Mouse (Mus musculus) left cerebral cortex, adult 2 months (tissue): ENCODE data around the gene Prkcb. TPM values are rescaled to one million over a fixed set of nuclear protein-coding genes. Genes with fewer than 3 reads are reported as not detected.

Experiments
- DNase-seq, 2 experiments: peaks; one replicate each; pipeline ENCODE4 v3.0.0; 2021 to 2022; ENCODE audit warnings: low spot score in 2 of 2, mixed read lengths in 1 of 2; ENCODE audit errors: extremely low spot score in 1 of 2
- H3K27ac ChIP-seq: fragments of 200-600 bp; 2 replicates; pipeline ENCODE4 v1.8.1; 2022
- H3K4me3 ChIP-seq: fragments of 200-600 bp; 2 replicates; pipeline ENCODE4 v1.8.1; 2022
- CTCF ChIP-seq: fragments of 200-600 bp; IDR thresholded peaks from 2 replicates; pipeline ENCODE4 v1.8.1; 2022; ENCODE audit warnings: antibody characterized with exemption, mild to moderate bottlenecking, moderate library complexity
- intact Hi-C: fragments of 180-260 bp; cut with DNase I; formaldehyde crosslinking; loops from one replicate; pipeline ENCODE4 v1.15.1; 2025
- total RNA-seq, 2 experiments: library from RNA; stranded (reverse); gene quantifications; 2 replicates each; pipeline ENCODE4 v1.2.3; 2021

Gene Prkcb
- total RNA-seq, 2 experiments from 2014 or later: 964 to 986 TPM

DNA sequence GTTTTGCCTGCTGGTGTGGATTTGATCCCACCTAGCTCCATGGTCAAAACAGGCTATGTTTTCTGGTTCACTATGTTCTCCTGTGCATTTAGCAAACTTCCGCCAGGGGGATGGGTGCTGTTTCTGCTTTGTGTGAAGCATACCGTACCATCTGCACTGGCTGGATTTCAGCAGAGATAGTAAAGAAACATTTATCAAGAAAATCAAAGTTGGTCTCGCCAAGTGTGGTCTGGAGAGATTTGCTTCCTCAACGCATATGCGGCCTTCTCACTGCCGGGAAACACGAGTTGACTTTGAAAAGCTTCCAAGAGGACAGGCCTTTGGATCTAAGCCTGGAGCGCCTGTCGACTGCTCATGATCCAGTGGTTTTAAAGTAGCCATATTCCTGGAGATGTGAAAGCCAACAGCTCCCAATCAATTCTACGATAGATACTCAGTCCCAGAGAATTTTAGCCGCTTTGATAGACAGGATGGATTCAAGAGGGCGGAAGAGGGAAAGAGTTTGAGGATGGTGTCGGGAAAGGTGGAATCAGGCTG is 223.9 kb downstream of the Prkcb start:
- H3K27ac ChIP-seq: no peak overlapping the region
- intact Hi-C loops: no loop called here
- H3K4me3 ChIP-seq: no peak overlapping the region
- no peak for DNase-seq
- TF ChIP-seq CTCF: no peak; the same call in 1 of the 2 replicates

DNA sequence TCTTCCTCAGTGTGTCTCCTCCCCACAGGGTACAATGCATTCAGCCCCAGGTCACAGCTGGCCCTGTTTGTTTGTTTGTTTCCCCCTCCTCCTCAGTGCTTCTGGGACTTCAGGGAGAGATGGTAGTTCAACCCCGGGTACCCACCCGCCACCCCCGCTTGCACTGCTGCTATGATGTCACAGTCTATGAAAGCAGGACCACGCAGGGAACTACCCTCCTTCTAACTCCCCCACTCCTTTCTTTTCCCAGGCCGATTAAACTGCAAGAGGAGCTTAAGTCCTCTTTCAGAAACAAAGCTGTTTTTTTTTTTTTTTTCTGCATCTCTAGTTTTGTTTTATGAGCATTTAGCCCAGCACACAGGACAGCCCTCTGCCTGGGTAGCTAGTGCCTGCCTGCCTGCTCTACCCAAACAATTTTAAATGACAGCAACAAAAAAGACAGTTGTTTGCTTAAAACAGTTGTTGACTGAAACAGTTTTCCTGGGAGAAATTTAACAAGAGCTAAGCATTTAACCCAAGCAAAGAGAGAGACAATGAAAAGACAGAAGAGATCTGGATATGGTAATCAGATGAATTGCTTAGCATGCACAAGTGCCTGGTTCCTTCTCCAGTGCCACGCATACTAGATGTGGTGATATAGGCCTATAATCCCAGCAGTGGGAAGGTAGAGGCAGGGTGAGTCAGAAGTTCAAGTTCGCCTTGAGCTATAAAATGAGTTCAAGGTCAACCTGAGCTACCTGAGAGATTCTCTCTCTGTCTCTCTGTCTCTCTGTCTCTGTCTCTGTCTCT is 232.5 kb downstream of the Prkcb start:
- no peak for DNase-seq
- intact Hi-C loops: no loop called here

DNA sequence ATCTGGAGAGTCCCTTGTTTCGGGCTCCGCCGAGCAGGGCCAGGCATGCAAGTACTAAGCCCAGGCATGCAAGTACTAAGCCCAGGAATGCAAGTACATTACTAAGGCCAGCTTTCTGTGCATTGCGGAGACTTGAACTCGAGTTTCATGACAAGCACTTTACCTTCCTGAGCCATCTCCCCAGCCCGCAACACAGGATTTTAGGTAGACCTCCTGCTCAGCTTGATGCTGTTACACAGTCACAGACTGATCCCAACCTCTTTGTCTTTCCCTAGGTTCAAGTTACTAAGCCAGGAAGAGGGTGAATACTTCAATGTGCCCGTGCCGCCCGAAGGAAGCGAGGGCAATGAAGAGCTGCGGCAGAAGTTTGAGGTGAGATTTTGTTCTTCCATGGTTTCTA is 239.7 kb downstream of the Prkcb start:
- intact Hi-C loops: no loop called here

More for the DNA sequence above, 232.5 kb downstream of the Prkcb start:
- Histone ChIP-seq H3K27ac (no peak overlapping the region), H3K4me3 (no peak overlapping the region)
- TF ChIP-seq CTCF: no peak

DNA sequence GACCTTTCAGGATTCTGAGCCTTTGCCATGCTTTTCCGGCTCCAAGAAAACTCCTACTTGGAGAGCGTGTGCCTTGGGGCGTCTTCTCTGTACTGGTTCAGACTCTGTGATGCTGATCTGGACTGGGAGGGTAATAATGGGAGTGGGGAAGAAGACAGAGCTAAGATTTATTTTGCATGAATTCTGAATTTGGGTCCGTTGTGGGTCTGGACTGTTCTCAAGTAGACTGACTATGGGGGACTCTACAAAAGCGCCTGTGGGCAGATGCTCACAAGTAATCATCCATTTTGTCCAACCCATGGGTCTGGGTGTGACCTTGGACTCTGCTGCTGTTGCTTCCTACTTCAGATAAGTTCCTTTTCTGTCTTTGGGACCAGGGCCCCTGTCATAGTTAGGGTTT is 240.1 kb downstream of the Prkcb start:
- no peak overlapping the region for H3K27ac ChIP-seq
- TF ChIP-seq CTCF: no peak
- no peak for DNase-seq
- intact Hi-C loops: no loop called here
- H3K4me3 ChIP-seq: no peak overlapping the region

More for the DNA sequence above, 239.7 kb downstream of the Prkcb start:
- TF ChIP-seq CTCF: no peak
- H3K27ac ChIP-seq: no peak overlapping the region
- no peak overlapping the region for H3K4me3 ChIP-seq
- DNase-seq: no peak

DNA sequence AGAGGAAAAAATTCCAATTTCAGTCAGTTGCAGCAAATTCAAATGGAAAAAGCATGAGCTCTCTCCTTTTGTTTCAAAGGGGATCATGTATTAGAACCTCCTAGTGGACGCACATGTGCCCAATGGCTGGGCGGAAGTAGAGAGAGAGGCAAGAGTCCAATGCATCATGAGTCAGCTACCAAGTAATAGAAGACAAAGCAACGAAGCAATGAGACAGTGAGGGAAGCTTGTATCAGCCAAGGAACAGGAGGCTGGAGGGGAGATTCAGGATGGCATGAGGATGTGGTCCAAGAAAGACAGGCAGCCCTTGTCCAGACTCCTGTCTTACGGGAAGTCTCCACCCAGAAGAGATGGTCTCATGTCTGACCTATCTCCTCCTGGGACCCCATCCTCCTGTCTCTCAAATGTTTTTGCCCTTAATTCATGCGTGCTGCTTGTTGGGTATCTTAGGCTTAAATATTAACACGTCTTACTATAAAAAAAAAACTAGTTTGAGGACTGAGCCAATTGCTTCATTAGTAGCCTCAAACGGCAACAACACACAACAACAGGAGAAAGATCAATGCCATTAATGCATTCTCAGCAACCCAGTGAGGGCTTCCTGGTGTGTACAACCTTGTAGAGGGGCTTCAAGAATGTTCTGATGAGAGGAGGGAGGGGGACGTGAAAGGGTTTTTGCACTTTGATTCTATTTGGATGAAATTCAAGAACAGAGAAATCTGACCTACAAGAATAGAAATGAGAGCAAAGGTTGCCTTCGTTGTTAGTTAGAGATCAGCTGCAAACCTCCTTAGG is 245.2 kb downstream of the Prkcb start:
- Histone ChIP-seq H3K4me3 (no peak overlapping the region), H3K27ac (no peak overlapping the region)
- no peak for DNase-seq
- no peak for TF ChIP-seq CTCF
- intact Hi-C loops: no loop called here

DNA sequence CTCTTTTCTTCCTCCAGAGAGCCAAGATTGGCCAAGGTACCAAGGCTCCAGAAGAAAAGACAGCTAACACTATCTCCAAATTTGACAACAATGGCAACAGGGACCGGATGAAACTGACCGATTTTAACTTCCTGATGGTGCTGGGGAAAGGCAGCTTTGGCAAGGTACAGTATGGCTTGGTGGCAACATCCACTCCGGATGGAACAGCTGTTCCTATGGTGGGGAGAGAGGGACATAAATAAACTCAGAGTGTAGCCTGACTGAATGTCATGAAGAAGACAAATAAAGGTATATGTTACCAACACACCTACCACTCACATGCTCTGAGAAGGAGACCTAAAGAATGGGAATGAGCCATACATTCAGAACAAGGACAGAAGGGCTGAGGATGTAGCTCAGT is 256.1 kb downstream of the Prkcb start:
- DNase-seq: no peak
- no peak for TF ChIP-seq CTCF
- intact Hi-C loops: no loop called here
- Histone ChIP-seq H3K27ac (no peak overlapping the region), H3K4me3 (no peak overlapping the region)

DNA sequence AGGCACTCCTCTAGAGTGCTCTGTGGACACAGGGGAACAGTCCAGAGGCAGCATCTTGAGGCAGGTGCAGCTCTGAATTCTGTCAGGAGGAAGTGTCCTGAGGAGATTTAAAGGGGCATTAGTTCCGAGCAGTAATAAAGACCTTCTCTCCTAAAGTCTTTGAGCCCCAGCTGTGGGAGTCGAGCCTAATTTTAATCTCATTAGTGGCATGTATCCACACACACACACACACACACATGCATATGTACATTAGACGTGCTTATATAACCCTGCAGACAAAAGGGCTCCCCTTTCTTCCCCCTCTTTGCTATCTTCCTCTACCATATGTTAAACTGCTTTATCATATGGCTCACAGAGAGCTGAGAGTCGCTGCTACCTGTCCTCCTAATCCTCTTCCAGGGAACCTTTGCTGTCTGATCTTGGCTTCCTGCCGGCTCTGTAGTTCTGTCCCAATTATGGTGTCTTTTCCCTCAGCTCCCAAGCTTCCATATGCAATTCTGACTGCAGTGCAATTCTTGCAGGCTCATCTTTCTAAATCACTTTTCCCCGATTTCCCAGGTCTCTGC is 268.1 kb downstream of the Prkcb start:
- TF ChIP-seq CTCF: no peak
- Histone ChIP-seq H3K4me3 (no peak overlapping the region), H3K27ac (no peak overlapping the region; the same call in 1 of the 2 replicates)
- no peak for DNase-seq
- intact Hi-C loops: no loop called here

DNA sequence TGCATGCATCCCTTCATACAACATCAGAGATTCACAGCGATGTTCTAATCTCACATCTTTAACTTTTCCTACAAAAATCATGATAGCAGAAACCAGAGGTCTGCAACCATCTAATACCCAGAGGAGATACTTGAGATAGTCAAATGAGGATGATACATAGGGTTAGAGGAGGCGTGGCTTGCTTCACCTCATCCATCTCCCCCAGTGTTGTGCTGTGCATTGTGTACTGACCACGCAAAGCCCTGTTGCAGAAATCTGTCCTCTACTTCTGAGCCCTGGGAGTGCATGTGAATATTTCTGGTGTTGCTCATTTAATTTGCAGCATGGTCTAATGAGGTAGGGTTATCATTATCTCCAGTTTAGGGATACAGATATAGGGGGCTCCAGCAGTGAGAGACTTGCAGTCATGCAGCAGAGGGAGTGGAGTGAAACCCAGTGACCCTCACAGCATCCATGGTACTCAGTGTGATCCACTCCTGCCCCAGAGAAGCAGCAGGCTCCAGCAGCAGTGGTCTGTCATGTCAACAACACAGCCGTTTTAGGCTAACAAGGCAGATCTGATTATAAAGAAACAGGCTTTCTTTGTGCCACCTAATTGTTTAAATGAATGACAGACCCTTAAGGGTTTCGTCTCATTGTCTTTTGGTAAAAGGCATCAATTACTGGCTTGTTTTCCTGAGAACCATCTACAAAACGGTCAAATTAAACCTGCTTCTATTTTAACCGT is 269.7 kb downstream of the Prkcb start:
- H3K27ac ChIP-seq: no peak overlapping the region

DNA sequence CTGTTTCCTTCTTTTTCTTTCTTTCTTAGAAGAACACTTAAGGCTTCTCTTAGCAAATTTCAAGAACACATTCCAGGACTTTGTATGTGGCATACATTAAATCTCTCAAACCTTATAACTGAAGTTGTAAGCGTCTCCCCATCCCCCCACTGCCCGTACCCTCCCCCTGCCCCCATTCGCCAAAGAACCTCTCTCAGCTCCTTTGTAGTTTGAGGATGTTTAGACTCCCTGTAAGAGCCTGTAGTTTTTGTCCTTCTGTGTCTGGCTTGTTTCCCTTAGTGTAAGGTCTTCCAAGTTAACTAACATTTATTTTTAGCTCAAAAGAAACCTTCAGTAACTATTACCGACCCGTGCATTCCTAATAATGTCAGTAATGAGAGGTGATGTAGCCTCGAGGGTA is 270.4 kb downstream of the Prkcb start:
- DNase-seq: no peak
- Histone ChIP-seq H3K4me3 (no peak overlapping the region), H3K27ac (no peak overlapping the region)
- no peak for TF ChIP-seq CTCF
- intact Hi-C loops: no loop called here

More for the DNA sequence above, 269.7 kb downstream of the Prkcb start:
- H3K4me3 ChIP-seq: no peak overlapping the region
- no peak for DNase-seq
- TF ChIP-seq CTCF: no peak
- intact Hi-C loops: no loop called here

DNA sequence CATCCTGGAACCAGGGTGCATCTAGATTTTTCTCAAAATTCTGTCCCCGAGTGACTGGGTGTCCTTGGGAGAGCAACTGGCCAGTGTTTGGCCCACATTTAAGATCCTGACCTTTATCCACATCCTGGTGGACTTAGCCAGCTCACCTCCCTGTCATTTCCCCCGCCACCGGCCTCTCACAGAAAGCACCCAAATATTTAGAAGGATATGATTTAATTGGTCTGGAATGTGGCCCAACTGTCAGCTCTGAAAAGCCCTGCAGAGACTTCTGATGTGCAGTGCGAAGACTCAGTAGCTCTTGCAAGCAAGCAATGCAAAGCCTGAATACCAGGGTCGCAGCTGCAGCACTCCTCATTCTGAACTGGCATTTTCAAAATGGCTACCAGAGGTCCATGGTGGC is 274.0 kb downstream of the Prkcb start:
- no peak overlapping the region for H3K27ac ChIP-seq
- H3K4me3 ChIP-seq: no peak overlapping the region
- no peak for TF ChIP-seq CTCF
- intact Hi-C loops: no loop called here
- DNase-seq: no peak

DNA sequence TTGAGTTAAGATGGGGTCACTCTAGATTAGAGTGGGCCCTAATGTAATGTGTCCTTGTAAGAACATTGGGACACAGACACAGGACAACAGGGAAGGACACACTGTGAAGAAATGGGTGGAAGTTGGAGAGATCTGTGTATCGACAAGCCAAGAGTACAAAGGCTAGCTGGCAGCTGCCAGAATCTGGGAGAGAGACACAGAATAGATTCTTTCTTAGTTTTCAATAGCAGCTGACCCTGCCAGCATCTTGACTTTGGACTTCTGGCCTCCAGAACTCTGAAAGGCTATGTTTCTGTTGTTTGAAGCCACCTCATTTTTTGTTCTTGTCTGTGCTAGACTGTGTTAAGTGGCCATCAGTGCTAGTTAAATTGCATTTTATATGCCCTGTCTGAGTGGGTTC is 276.8 kb downstream of the Prkcb start:
- H3K4me3 ChIP-seq: no peak overlapping the region
- TF ChIP-seq CTCF: no peak
- DNase-seq: no peak
- H3K27ac ChIP-seq: no peak overlapping the region; the same call in 1 of the 2 replicates
- intact Hi-C loops: loop anchor here (5.0 kb wide), 1 partner anchor 88 kb away; no protein-coding TSS in a partner anchor
